Mouse (Mus musculus) CD8-positive naive resting alpha-beta T cell, adult 2 months (primary cell): Measurements from ENCODE around the gene Srpk3.
"Not testable (repeated sequence)": the region's sequence is repeated elsewhere in the genome, so short reads cannot be mapped to it uniquely, and the experiment has no call there.

ENCODE experiments used
- DNase-seq, 2 experiments: peaks; one replicate each; pipeline ENCODE4 v3.0.0; 2022; ENCODE audit warnings: low read depth in 2 of 2, low spot score in 2 of 2

Srpk3 gene

DNA sequence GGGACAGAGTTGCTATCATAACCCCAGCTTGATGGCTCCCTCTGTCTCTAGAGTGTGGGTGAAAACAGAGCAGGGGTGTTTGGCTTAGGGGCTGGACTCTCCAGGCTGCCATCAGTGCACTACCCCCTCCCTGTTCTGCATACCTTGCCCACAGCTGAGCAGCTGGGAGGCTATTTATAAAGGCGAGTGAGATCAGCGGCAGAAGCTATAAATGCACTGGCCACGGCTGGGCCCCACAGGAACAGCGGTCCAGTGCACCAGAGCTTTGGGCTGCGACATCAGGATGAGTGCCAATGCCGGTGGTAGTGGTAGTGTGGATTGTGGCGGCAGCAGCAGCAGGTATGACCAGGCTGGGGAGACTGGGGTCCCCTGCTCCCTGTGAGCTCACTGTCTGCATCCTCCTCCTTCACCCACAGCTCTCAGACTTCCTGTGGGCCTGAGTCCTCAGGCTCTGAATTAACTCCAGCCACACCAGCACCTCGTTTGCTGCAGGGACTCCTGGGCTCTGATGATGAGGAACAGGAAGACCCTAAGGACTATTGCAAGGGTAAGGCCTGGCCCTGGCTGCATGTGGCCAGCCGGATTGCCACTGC, at the start of gene Srpk3:
Gene Srpk3 (plus strand): TSS at position 238 of the 593 bp plus-strand sequence.
- no peak for DNase-seq

DNA sequence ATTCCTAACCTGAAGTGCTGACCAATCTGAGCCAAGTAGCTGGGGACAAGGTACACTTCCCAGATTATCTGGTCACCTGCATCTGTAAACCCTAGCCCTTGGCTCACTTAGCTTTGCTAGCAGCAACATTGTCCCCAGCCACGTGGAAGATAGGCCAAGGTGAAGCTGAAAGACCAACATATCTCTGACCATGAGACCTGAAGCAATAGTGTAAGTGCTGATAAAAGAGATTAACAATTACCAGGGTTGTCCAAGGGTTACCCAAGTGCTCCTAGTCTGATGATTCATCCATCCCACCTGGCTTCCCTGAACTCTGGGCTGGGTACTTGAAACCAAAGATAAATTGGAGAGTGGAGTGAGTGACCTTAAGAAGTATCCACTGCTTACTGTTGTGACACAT, 43.3 kb upstream of the Srpk3 start:
- DNase-seq = no peak

- no peak for DNase-seq
These were observed 36.0 kb upstream of the Srpk3 start for GRCm38 (mm10) chrX:73738155-73738554.

GRCm38 (mm10) chrX:73739151-73739550, 35.1 kb upstream of the Srpk3 start:
- DNase-seq = no peak

DNA sequence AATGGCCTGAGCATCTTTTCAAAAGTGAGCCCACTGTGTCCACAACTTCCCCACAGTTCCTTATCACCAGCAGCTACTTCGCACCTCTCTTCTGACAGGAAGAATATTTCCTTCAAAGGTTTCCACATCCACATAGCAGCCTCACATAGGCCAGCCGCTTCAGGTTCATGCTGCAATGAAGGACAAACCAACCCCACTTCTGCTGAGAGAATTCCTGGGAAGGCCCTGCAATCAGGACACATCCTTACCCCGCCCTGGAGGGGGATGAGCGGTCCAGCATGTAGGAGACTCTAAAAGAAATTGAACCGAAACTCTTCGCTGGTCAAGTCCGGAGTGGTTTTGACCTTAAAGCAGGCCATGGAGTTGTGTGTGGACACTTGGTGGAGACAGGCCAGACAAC, 34.4 kb upstream of the Srpk3 start:
- not testable (repeated sequence) for DNase-seq

DNA sequence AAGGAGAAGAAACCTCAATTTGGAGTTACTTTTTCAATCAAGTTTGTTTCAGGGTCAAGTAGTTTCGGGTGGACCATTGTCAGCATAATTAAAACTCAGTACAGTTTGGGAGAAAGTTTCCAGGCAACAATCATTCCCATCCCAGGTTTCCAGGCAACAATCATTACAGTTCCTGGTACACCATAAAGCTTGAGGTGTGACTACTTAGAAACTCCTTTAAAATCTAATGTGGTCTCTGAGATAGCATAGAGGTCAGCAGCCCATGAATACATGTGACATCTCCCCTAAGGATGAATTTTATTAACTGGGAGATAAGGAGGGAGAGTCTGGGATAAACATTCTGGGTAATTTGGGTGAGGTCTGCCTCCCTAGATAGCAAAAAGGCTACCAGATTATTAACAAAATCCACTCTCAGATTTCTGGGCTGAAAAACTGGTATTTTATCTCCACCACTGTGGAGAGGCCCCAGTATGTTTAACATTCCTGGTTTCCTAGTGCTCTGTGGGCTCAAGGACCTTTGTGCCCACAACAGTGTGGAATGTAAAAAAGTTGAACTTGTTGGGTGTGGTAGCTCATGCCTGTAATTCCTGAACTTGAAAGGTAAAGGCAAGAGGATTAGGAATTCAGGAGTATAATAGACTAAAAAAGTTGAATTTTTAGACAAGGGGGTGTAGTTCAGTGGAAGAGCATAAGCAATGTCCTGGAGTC, 29.3 kb upstream of the Srpk3 start:
- DNase-seq = no peak

GRCm38 (mm10) chrX:73748977-73749376, 25.2 kb upstream of the Srpk3 start:
- no peak for DNase-seq

- DNase-seq = no peak
These were observed 17.7 kb upstream of the Srpk3 start, which contains the start of gene Plxnb3 for GRCm38 (mm10) chrX:73756334-73757140. Plxnb3 (plus strand) TSS chrX:73757090.

DNA sequence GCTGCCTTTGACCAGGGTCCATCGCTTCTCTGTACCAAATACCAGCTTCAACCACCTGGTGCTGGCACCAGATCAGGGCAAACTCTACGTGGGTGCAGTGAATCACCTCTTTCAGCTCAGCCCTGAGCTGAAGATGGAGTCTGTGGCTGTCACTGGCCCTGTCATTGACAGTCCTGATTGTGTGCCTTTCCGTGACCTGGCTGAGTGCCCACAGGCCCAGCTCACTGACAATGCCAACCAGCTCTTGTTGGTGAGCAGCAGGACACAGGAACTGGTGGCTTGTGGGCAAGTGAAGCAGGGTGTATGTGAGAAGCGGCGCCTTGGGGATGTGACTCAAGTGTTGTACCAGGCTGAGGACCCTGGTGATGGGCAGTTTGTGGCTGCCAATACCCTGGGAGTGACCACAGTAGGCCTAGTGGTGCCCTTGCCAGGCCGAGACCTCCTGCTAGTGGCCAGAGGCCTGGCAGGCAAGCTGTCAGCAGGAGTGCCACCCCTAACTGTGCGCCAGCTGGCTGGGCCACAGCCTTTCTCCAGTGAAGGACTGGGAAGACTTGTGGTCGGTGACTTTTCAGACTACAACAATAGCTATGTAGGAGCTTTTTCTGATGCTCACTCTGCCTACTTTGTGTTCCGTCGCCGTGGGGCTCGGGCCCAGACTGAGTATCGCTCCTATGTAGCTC, 15.5 kb upstream of the Srpk3 start:
- no peak for DNase-seq

- DNase-seq = no peak
These were observed 8.9 kb upstream of the Srpk3 start for GRCm38 (mm10) chrX:73765311-73765710.

GRCm38 (mm10) chrX:73767267-73767666, 6.9 kb upstream of the Srpk3 start:
- no peak for DNase-seq

GRCm38 (mm10) chrX:73774802-73775483, 738 bp downstream of the Srpk3 start:
- DNase-seq = no peak

- no peak for DNase-seq
These were observed 8.0 kb downstream of the Srpk3 start for GRCm38 (mm10) chrX:73782227-73782626.

- DNase-seq = no peak
These were observed 11.5 kb downstream of the Srpk3 start for GRCm38 (mm10) chrX:73785666-73786065.

- DNase-seq = peak; percentile 88 to 94
These were observed 12.4 kb downstream of the Srpk3 start, which contains the start of the genes Idh3g and Ssr4 for GRCm38 (mm10) chrX:73786364-73787224. Idh3g (minus strand) TSS chrX:73786897. Ssr4 (plus strand) TSS chrX:73787028.

DNA sequence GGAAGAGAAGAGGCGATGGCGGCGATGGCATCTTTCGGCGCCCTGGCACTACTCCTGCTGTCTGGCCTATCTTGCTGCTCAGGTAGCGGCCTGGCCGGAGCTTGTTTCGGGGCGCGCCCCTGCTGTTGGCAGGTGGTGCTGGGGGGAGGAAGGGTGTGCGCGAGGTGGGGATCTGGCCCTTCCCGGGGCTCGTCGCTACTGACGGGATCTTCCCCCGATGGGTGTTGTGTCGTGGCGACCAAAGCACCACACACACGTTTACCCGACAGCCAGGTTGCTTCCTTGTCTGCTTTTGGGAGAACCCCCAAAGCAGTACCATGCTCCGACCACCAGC, 13.0 kb downstream of the Srpk3 start:
- no peak for DNase-seq

DNA sequence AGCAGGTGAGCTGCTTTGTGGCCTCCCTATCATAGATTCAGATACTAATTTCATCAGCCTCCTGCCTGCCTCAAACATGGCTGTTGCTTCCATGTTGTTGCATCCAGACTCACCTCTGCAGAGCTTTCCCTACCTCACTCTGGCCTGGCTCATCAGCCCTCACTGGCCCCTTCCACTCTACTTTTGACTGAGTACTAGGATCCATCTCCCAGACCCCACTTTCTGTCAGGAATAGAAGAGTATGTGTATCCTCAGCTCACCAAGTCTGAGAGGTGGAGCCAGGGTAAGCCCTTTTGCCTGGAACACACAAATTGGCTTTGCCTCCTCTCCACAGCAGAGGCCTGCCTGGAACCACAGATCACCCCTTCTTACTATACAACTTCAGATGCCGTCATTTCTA, 14.3 kb downstream of the Srpk3 start:
- no peak for DNase-seq

- DNase-seq = no peak
These were observed 18.8 kb downstream of the Srpk3 start for GRCm38 (mm10) chrX:73793039-73793438.

DNA sequence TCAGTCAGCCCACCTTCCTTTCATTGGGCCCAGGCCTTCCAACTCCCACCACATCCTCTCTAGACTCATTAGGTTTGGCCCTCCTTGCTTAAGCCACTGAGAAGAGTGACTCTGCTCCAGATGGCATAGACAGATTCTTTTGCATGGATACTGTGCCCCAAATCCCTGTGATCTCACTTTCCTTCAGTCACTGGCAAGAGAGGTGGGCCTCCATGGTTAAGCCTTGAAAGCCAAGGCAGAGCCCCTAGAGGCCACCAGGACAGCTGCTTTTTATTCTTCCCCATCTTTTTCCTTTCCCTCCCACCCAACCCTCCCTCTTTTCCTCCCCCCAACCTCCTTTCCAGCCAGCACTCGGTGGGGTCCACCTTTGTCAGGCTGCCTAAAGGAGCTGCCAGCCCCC, 19.3 kb downstream of the Srpk3 start:
- no peak for DNase-seq

GRCm38 (mm10) chrX:73797511-73797910, 23.3 kb downstream of the Srpk3 start:
- DNase-seq = no peak
